Mouse (Mus musculus) cerebellum, adult 9-11 months (tissue): Measurements from ENCODE around the gene Pitpnc1.
"Not testable (repeated sequence)": the region's sequence is repeated elsewhere in the genome, so short reads cannot be mapped to it uniquely, and the experiment has no call there.

Experiments used
- DNase-seq: peaks from one replicate; pipeline ENCODE4 v3.0.0; 2022

Pitpnc1 gene

DNA sequence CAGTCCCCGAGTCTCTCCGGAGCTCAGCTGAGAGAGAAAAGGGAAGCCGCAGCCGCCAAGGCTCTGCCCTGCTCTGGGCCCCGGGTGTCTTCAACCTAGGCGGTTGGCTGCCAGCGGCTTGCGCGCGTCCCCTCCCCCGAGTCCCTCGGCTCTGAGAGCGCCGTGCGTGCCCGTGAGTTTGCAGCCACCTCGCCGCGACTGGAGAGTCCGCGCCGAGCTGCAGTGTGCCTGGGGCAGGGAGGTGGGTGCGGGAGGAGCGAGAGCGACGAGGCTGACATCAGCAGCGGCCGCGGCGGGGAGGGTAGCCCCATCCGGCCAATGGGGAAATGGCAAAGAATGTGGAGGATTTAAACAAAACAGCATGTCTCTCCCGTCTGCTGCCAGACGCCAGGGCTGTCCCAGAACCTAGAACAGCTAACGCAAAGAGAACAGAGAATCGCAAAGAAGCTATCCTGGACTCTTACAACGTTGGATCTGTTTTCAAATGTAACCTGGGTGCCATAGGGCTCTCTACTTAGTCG, at the start of gene Pitpnc1:
TSS of gene Pitpnc1 (minus strand) at position 179 of the 521 bp plus-strand sequence.
- peak; percentile 91 for DNase-seq

DNA sequence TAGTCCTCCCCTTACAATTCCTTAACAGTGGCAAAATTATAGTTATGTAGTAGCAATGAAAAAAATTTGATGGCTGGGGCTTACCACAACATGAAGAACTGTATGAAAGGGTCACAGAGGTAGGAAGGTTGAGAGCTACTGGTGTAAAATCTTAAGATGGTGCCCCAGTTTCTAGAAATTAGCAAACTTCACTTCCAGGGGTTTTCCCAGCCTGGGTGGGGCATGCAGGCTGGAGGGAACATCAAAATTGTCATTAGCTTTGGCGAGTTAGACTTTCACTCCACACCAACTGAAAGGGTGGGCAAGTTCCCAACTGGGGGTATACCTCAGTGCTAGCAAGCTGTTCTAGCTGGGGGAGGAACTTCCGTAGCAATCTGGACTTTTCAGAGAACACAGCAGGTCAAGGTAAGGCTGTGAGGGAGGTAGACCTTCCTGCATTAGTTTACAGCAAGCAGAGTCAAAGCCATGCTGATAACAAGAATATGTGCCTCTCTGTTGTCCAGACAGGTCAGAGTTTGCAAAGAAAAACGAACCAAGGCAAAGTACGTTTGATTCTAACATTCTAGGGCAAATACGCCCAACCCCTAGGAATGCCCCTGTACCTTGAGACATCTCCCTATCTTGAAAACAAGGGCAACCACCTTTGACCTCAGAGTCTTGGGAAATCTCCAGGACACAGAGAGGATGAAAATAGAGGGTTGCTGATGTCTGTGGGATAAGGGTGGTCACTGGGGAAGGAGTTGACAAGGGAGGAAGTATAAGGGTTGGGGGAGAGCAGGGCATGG, 48.3 kb upstream of the Pitpnc1 start:
- DNase-seq, result no peak

GRCm38 (mm10) chr11:107516387-107516786, 45.9 kb upstream of the Pitpnc1 start:
- DNase-seq, result no peak

DNA sequence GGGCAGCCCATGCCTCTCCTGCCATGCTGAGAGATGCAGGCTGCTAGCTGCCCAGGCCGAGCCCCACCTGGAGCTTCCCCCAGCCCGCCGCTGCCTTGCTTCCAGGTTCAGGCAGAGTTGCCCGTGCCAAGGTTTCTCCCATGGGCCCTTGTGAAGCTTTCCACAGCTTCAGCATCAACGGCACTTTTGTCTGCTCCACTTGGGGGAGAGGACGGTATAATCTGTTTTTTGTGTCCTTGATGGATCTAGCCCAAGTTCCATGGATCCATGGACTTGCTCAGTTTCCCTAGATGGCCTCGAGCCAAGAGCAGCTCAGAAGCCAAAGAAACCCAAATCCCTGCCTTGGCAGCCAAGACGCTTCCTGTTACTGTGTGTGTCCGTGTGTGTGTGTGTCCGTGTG, 42.5 kb upstream of the Pitpnc1 start:
- DNase-seq, result no peak

GRCm38 (mm10) chr11:107511954-107512353, 41.5 kb upstream of the Pitpnc1 start:
- peak; percentile 13 for DNase-seq

DNA sequence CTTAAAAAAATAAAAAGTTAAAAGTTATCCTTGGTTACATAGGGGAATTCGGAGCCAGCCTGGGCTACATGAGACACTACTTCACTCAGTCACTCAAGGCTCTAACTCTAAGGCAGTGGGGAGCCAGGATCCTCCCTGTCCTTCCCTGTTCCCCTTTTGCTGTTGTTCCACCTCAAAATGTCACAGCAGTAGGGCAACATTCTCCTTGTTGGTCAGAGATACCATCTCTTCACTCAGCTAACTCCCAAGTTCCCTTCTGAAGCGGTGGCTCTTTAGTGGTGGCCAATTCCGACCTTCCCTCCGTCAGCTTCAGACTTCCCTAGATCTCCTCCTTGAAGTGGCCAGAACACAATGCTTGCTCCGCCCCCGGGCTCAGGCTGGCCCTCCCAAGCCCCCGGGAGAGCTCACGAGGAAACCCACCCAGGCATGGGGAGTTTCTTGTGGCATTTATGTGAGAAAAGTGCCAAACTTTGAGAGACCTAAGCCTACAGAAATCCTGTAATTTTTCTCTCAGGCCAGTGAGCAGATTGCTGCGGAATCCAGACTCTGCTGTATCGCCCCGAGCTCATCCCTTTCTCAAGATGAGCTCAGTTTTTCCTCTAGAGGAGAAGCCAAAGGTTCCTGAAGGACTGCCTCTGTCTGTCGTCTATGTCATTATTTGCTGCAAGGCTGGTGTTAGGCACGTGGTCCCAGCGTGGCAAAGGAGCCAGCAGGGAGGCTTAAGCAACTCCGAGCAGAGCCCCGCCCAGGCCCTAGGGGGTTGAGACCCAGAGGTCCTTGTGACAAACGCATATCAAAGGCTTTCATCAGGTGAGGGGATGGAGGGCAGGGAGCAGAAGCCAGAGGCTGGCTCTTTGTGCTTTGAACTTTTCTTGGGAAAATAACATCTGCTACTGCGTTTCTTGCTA, 40.1 kb upstream of the Pitpnc1 start:
- no peak for DNase-seq

GRCm38 (mm10) chr11:107509631-107510338, 39.3 kb upstream of the Pitpnc1 start:
- DNase-seq, result no peak

- DNase-seq, result no peak
Observed at GRCm38 (mm10) chr11:107506260-107506659, 35.8 kb upstream of the Pitpnc1 start.

DNA sequence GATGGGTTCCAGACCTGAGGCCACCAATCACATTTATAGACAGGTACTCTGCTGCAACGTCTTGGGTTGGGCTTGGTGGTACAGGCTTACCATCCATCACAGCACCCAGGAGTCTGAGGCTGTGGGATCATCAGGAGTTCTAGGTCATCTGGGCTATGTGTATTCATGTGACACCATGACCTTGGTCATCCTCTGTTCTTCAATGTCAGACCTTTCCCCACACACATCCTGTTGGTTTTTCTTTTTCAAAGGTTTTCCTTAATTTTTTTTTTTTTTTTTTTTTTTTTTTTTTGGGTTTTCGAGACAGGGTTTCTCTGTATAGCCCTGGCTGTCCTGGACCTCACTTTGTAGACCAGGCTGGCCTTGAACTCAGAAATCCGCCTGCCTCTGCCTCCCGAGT, 33.9 kb upstream of the Pitpnc1 start:
- not testable (repeated sequence) for DNase-seq

DNA sequence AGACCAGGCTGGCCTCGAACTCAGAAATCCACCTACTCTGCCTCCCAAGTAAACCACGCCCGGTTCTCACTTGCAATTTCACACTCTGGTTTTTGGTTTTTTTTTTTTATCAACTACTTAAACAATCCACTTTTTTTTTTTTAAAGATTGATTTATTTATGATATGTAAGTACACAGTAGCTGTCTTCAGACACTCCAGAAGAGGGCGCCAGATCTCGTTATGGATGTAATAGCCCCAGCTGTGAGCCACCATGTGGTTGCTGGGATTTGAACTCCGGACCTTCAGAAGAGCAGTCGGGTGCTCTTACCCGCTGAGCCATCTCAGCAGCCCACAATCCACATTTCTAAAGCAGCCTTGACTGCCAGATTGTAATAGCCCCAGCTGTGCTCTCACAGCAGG, 32.3 kb upstream of the Pitpnc1 start:
- DNase-seq, result no peak

DNA sequence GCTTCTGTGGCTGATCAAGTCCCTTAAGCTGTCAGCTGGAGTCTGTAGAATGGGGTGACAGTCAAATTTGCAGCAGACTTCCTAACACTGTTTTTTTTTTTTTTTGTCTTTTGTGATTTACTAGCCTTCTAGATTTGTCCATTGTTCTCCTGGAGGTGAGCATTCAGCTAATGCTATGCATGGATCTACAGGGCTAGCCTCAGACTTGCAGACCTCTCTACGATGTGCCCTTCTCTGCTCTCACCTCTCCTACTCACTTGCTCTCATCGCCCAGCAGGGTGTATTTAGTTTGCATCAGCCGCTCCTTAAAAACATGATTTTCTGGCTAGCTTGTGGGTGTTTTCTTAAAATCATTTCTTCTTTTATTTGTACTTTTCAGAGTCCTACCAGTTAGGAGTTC, 13.8 kb upstream of the Pitpnc1 start:
- DNase-seq, result no peak

DNA sequence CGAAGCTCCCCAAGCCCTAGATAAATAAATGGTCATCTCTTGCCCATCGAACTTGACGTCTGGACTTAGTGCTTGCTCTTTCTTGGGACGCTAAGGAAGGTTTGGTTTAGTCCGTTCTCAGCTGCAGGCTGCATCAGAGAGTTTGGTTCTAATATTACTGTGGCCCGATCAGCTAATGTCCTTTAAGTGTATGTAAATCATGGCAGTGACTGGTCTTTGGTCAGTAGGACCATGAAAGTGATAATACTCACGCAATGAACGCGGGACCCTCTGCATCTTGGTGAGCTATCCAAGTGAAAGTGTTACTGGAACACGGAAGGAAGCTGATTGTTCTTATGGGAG, 9.3 kb upstream of the Pitpnc1 start:
- no peak for DNase-seq

- peak; percentile 95 for DNase-seq
Observed at GRCm38 (mm10) chr11:107479053-107479861, 8.8 kb upstream of the Pitpnc1 start, which contains the start of gene Psmd12. Psmd12 (plus strand) TSS chr11:107479484.

DNA sequence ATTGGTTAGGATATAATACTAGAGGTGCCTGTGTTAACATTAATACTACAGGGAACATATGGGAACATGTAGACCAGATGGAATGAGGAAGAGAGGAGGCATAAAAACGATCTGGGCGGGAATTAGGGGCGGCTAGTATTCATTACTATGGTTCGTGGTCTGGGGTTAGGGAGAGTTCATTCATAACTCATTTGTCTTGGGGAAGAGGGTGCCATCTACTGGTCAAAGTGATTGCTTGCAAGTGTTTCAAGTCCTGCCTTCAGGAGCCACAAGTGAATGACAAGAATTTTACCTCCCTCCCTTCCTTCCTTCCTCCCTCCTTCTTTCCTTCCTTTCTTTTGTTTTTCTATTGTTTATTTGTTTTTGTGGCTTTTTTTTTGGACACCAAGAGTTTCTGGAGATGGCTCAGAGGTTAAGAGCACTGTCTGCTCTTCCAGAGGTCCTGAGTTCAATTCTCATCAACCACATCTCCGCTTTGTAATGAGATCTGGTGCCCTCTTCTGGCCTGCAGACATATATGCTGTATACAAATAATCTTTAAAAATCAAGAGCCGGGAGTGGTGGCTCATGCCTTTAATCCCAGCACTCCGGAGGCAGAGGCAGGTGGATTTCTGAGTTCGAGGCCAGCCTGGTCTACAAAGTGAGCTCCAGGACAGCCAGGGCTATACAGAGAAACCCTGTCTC, 2.8 kb upstream of the Pitpnc1 start:
- peak; percentile 70 for DNase-seq

DNA sequence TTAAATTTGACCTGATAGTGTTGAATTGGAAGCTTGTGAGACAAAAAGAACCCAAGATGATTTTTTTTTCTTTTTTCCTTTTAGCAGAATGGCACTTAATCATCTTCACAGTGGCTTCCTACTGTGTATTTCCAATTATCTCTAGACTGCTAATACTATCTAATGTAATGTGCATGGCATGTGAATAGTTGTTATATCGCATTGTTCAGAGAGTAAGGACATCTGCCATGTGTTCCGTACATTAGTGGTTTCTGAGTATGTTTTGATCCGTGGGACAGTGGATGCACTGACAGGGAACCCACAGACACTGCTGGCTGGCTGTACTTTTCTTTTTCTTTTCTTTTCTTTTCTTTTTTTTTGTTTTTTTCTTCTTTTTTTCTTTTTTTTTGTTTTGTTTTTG, 1.8 kb upstream of the Pitpnc1 start:
- DNase-seq, result no peak

DNA sequence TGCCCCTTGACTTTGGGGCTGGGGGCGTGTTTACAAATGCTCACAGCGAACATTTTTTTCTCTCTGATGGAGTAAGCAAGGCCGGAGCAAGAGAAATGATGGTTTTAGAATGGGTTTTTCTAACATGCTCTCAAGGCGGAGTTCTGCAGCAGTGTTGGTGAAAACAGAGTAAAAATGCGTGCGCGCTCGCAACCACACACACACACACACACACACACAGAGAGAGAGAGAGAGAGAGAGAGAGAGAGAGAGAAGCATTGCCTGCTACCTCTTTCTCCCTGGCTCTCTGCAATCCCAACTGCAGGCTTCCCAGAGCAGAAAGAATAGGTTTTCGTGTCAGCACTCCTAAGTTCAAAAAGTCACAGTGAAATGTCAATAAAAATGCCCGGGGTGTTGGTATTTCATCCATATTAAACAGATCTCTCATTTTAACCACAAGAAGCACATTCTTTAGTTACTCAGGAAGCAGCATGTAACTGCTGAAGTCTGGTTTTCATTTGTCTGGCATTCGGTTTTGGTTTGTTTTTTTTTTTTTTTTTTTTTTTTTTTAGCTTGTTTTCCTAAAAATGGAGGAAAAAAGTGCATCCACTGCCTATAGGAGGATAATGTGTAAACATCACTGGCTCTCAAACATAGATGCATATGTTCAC, 697 bp upstream of the Pitpnc1 start:
- DNase-seq, result no peak

- peak; percentile 76 for DNase-seq
Observed at GRCm38 (mm10) chr11:107469523-107470371, 752 bp downstream of the Pitpnc1 start.

GRCm38 (mm10) chr11:107469031-107469522, 1.4 kb downstream of the Pitpnc1 start:
- peak; percentile 80 for DNase-seq

DNA sequence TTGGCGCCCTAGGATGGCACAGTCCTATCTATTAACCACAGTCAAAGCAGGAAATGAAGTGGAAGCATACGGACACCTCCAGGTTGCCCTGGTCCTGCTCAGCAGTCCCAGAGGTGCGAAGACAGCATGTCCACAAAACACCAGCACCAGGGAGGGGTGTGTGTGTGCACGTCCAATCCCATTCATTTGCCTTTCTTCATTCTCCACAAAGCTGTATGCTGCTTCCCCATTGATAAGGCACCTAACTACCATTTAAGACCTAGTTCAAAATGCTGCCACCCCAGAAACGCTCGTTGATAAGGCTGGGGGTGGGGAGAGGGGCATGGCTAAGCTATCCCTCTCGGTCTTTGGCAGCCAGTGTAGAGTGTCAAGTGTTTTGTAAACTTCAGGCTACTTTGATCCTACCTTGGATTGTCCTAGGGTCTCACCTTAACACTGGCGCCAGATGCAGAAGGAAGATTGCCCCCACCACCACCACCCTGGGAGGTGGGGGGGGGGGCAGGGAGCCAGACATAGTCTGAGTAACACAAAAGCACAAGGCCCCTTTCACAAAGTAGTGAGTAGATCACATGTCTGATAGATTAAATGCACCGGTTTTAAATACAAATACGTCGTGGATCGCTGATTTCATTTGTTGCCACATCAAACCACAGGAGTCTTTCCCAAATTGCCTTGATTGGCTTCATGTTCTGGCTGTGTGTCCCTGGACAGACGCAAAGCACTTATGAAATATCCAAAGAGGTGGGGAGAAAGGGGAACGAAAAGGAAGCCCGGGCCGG, 2.1 kb downstream of the Pitpnc1 start:
- peak; percentile 27 for DNase-seq
